Mouse (Mus musculus): ENCODE data around the gene Xndc1. TPM values are rescaled to one million over a fixed set of nuclear protein-coding genes. Genes with fewer than 3 reads are reported as not detected.

Xndc1 gene
- polyA plus RNA-seq, 1 experiment = not detected

DNA sequence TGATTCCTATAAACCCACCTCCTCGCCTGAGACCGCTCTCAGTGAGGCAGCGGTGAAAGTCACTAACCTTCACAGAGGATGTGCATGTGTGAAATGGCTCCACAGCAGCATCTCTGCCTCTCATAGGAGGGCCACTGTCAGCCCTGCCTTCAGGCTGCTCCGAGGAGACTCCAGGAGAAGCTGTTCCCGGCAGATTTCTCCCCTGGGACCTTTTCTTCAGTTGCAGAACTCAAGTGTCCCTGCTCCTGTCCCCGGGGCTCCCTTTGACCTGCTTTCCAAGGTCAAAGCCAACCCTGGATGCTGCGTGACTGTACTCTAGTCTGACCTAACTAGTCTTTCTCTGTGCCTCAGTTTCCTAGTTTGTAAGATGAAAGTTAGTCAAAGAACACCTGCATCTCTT, 43.9 kb downstream of the Xndc1 start, which contains the start of gene Art5:
Gene Art5 (minus strand): TSS at position 319 of the 400 bp plus-strand sequence.
- Histone ChIP-seq H3K4me3 (ENCODE audit: insufficient read depth, low read depth, low read length) (no peak within 1 kb of the TSS), H3K4me1 (ENCODE audit: control insufficient read depth, insufficient read depth, low read length) (peaks cover 10% of the 10 kb centered on the region), H3K27ac (ENCODE audit: insufficient read depth, low read depth, low read length) (no peak within 1 kb of the TSS)
- TF ChIP-seq POLR2A (IDR thresholded peaks at IDR 0.05; ENCODE audit: insufficient read depth, low read depth, low read length) = no peak
- no peak for TF ChIP-seq CTCF (IDR thresholded peaks at IDR 0.05; ENCODE audit: insufficient read depth, low read depth, low read length)
- WGBS = 86% methylated on average over 7 of the region's 7 CpGs

DNA sequence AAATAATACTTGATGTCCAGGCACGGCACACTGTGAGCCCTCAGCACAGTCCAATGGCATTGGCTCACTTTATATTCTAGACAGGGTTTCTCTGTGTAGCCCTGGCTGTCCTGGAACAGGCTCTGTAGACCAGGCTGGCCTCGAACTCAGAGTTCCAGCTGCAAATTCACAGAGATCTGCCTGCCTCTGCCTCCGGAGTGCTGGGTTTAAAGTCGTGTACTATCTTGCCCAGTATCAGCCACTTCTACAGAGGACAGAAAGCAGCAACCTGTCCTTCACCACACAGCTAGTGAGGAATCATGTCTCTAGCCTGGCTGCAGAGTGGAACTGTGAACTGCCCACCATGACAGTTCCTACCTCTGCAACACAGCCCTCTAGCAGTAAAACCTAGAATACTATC, 44.4 kb downstream of the Xndc1 start:
- Histone ChIP-seq H3K4me3 (ENCODE audit: insufficient read depth, low read depth, low read length) (no peak overlapping the region), H3K4me1 (ENCODE audit: control insufficient read depth, insufficient read depth, low read length) (peaks cover 10% of the 10 kb centered on the region), H3K27ac (ENCODE audit: insufficient read depth, low read depth, low read length) (no peak overlapping the region)
- 89% methylated on average over 4 of the region's 4 CpGs for WGBS
- TF ChIP-seq CTCF (IDR thresholded peaks at IDR 0.05; ENCODE audit: insufficient read depth, low read depth, low read length) = no peak
- no peak for TF ChIP-seq POLR2A (IDR thresholded peaks at IDR 0.05; ENCODE audit: insufficient read depth, low read depth, low read length)

DNA sequence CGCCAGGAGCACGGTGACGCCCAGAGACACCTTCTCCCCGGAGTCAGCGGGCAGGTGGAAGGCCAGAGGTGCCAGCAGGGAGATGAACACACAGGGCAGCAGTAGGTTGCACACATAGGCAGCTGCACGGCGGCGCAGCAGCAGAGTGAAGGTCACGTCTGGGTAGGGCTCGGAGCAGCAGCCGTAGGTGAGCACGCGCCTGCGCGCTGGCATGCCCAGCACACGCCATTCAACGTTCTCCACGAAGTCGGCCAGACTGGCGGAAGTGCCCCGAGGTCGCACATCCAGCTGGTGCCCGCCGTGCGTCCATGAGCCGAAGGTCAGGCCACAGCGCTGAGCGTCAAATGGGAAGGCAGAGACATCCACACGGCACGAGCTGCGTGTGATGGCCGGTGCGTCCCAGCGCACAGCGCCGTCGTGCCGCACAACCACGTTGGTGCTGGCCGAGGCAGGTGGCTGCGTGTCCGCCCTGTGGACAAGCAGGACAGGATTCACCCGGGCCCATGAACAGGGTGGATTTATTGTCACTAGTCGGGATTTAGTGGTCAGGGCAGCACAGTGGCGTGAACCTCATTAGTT, 47.9 kb downstream of the Xndc1 start:
- no peak for TF ChIP-seq CTCF (IDR thresholded peaks at IDR 0.05; ENCODE audit: insufficient read depth, low read depth, low read length)
- no peak for TF ChIP-seq POLR2A (IDR thresholded peaks at IDR 0.05; ENCODE audit: insufficient read depth, low read depth, low read length)
- no peak overlapping the region for H3K4me3 ChIP-seq (ENCODE audit: insufficient read depth, low read depth, low read length)
- peaks cover 13% of the 10 kb centered on the region for H3K4me1 ChIP-seq (ENCODE audit: control insufficient read depth, insufficient read depth, low read length)
- whole genome bisulfite sequencing = 89% methylated on average over 45 of the region's 45 CpGs
- no peak overlapping the region for H3K27ac ChIP-seq (ENCODE audit: insufficient read depth, low read depth, low read length)

DNA sequence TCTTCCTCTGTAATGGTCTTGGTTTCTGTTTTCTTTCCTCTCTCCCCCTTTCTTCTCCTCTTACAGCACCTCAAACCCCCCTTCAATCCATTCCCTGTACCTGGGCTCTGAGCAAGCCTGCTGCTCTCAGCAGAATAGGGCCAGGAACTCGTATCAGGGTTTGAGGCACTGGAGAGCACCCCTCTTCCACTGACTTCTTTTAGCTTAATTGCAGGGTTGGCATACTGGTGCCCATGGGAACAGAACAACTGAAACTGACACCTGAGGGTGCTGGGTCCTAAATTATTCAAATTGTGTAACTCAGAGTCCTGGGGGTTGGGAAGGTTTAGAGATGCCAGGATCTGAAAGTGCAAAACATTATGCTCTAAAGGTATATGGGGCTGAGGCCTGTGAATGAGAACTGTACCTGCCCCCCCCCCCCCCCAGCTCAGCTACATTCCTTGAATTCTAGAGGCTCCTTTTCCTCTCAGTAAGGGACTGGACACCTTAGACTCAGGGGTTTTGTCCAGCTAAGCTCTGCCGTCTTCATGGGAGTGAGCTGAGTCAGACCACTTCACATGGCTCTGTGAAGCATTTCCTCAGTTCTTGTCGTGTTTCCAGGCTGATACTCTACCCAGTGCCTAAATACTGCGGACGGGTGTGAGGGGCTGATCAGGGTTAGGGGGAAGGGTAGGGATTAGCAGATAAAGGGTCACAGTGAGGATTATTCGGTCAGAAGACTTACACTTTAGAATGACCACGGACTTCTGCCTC, 51.4 kb downstream of the Xndc1 start, which contains the start of gene Chrna10:
Gene Chrna10 (minus strand): TSS at position 250 of the 753 bp plus-strand sequence.
- peak within 1 kb of the TSS; percentile 29 for H3K4me3 ChIP-seq (ENCODE audit: insufficient read depth, low read depth, low read length)
- peak within 1 kb of the TSS; percentile 92 for H3K27ac ChIP-seq (ENCODE audit: insufficient read depth, low read depth, low read length)
- peaks cover 13% of the 10 kb centered on the region for H3K4me1 ChIP-seq (ENCODE audit: control insufficient read depth, insufficient read depth, low read length)
- WGBS = 31% methylated on average over 7 of the region's 7 CpGs
- no peak for TF ChIP-seq CTCF (IDR thresholded peaks at IDR 0.05; ENCODE audit: insufficient read depth, low read depth, low read length)
- peak; percentile 13; the same call in 1 of the 2 replicates for TF ChIP-seq POLR2A (IDR thresholded peaks at IDR 0.05; ENCODE audit: insufficient read depth, low read depth, low read length)

DNA sequence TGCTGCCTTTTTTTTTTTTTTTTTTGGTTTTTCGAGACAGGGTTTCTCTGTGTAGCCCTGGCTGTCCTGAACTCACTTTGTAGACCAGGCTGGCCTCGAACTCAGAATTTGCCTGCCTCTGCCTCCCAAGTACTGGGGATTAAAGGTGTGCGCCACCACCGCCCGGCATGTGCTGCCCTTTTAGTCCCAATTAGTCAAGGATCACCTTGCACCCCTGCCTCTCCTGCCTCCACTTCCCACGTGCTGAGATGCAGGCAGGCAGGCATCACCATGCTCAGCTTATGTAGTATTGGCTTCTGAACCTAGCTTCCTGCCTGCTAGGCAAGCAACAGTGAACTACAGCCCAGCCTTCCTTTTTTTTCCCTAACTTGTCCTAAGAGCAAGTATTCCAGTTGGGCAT, 52.1 kb downstream of the Xndc1 start:
- peak overlapping the region; percentile 54 for H3K27ac ChIP-seq (ENCODE audit: insufficient read depth, low read depth, low read length)
- 68% methylated on average over 6 of the region's 6 CpGs for WGBS
- H3K4me3 ChIP-seq (ENCODE audit: insufficient read depth, low read depth, low read length) = no peak overlapping the region
- peaks cover 13% of the 10 kb centered on the region for H3K4me1 ChIP-seq (ENCODE audit: control insufficient read depth, insufficient read depth, low read length)
- TF ChIP-seq CTCF (IDR thresholded peaks at IDR 0.05; ENCODE audit: insufficient read depth, low read depth, low read length) (no peak), POLR2A (IDR thresholded peaks at IDR 0.05; ENCODE audit: insufficient read depth, low read depth, low read length) (no peak)

DNA sequence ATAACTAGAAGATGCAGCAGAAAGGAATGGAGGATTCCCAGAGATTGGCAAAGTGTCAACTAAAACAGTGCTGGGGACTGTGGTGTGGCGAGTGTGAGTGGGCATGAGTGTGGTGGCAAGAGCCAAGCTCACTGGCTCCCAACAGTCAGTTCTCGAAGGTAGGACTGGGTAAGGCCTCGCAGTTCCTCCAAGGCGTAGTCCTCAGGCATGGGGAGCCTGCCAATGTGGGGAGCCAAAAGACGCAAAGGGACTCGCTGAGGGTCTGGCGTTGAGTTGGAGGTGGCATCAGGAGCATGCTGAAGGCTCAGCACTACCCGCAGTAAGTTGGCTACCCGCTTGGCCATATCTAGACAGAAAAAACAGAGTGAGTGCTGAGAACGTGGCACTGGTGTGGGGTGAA, 55.0 kb downstream of the Xndc1 start:
- Histone ChIP-seq H3K27ac (ENCODE audit: insufficient read depth, low read depth, low read length) (no peak overlapping the region), H3K4me1 (ENCODE audit: control insufficient read depth, insufficient read depth, low read length) (peaks cover 10% of the 10 kb centered on the region), H3K4me3 (ENCODE audit: insufficient read depth, low read depth, low read length) (no peak overlapping the region)
- no peak for TF ChIP-seq POLR2A (IDR thresholded peaks at IDR 0.05; ENCODE audit: insufficient read depth, low read depth, low read length)
- 90% methylated on average over 10 of the region's 10 CpGs for WGBS

DNA sequence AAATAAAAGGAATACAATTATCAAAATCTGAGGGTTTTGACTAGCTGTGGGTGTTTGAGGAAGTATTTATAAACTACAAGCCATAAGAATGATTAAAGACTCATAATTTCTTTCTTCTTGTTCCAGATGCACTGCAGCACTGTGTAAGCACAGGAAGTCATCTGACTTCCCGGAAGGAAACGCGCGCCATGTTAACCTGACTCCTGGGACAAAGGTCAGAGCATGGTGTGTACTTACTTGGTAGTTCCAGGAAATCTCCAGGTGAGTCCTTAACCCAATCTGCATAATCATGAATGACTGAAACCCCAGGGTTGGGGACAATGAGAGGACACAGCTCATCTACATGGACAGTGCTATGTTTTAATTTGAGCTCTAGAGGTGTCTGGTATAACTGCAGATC, 67.1 kb downstream of the Xndc1 start:
- 88% methylated on average over 4 of the region's 4 CpGs for WGBS
- H3K27ac ChIP-seq (ENCODE audit: insufficient read depth, low read depth, low read length) = no peak overlapping the region
- H3K4me3 ChIP-seq (ENCODE audit: insufficient read depth, low read depth, low read length) = no peak overlapping the region
- no peak for TF ChIP-seq CTCF (IDR thresholded peaks at IDR 0.05; ENCODE audit: insufficient read depth, low read depth, low read length)
- no peak for TF ChIP-seq POLR2A (IDR thresholded peaks at IDR 0.05; ENCODE audit: insufficient read depth, low read depth, low read length)
- H3K4me1 ChIP-seq (ENCODE audit: control insufficient read depth, insufficient read depth, low read length) = no peaks in the 10 kb centered on the region

Other genes with a start within 250 kb of the Xndc1 start
- gene Phox2a, start 247.2 kb upstream of the Xndc1 start, polyA plus RNA-seq (2012; ENCODE audit: insufficient read depth, insufficient read length, low replicate concordance, missing spikeins) = not detected in 2 replicates
- gene Inppl1, start 227.3 kb upstream of the Xndc1 start, polyA plus RNA-seq (2012; ENCODE audit: insufficient read depth, insufficient read length, low replicate concordance, missing spikeins) = not detected in 2 replicates
- not detected in 2 replicates for gene Folr2, start 208.3 kb upstream of the Xndc1 start, polyA plus RNA-seq (2012; ENCODE audit: insufficient read depth, insufficient read length, low replicate concordance, missing spikeins)
- not detected in 2 replicates for gene Anapc15, start 201.8 kb upstream of the Xndc1 start, polyA plus RNA-seq (2012; ENCODE audit: insufficient read depth, insufficient read length, low replicate concordance, missing spikeins)
- not detected in 2 replicates for gene Folr1, start 194.7 kb upstream of the Xndc1 start, polyA plus RNA-seq (2012; ENCODE audit: insufficient read depth, insufficient read length, low replicate concordance, missing spikeins)
- gene Lamtor1, start 159.6 kb upstream of the Xndc1 start, polyA plus RNA-seq (2012; ENCODE audit: insufficient read depth, insufficient read length, low replicate concordance, missing spikeins) = not detected in 2 replicates
- gene Tomt, start 159.2 kb upstream of the Xndc1 start, polyA plus RNA-seq (2012; ENCODE audit: insufficient read depth, insufficient read length, low replicate concordance, missing spikeins) = not detected in 2 replicates
- not detected in 2 replicates for gene Lrrc51, start 131.6 kb upstream of the Xndc1 start, polyA plus RNA-seq (2012; ENCODE audit: insufficient read depth, insufficient read length, low replicate concordance, missing spikeins)
- 257 TPM in 1 of 2 replicates, not detected in the other for gene Numa1, start 131.4 kb upstream of the Xndc1 start, polyA plus RNA-seq (2012; ENCODE audit: insufficient read depth, insufficient read length, low replicate concordance, missing spikeins)
- gene Il18bp, start 46.8 kb upstream of the Xndc1 start, polyA plus RNA-seq (2012; ENCODE audit: insufficient read depth, insufficient read length, low replicate concordance, missing spikeins) = not detected in 2 replicates
- gene Rnf121, start within 50 bp of the Xndc1 start, polyA plus RNA-seq (2012; ENCODE audit: insufficient read depth, insufficient read length, low replicate concordance, missing spikeins) = not detected in 2 replicates
- not detected in 2 replicates for gene Xntrpc, start 202 bp downstream of the Xndc1 start, polyA plus RNA-seq (2012; ENCODE audit: insufficient read depth, insufficient read length, low replicate concordance, missing spikeins)
- gene Trpc2, start 17.6 kb downstream of the Xndc1 start, polyA plus RNA-seq (2012; ENCODE audit: insufficient read depth, insufficient read length, low replicate concordance, missing spikeins) = not detected in 2 replicates
- gene Art1, start 36.2 kb downstream of the Xndc1 start, polyA plus RNA-seq (2012; ENCODE audit: insufficient read depth, insufficient read length, low replicate concordance, missing spikeins) = not detected in 2 replicates
- gene Art5, start 44.0 kb downstream of the Xndc1 start, polyA plus RNA-seq (2012; ENCODE audit: insufficient read depth, insufficient read length, low replicate concordance, missing spikeins) = not detected in 2 replicates
- gene Chrna10, start 51.3 kb downstream of the Xndc1 start, polyA plus RNA-seq (2012; ENCODE audit: insufficient read depth, insufficient read length, low replicate concordance, missing spikeins) = not detected in 2 replicates
- not detected in 2 replicates for gene Nup98, start 144.7 kb downstream of the Xndc1 start, polyA plus RNA-seq (2012; ENCODE audit: insufficient read depth, insufficient read length, low replicate concordance, missing spikeins)
- gene Pgap2, start 144.7 kb downstream of the Xndc1 start, polyA plus RNA-seq (2012; ENCODE audit: insufficient read depth, insufficient read length, low replicate concordance, missing spikeins) = not detected in 2 replicates
- not detected in 2 replicates for gene Rhog, start 190.5 kb downstream of the Xndc1 start, polyA plus RNA-seq (2012; ENCODE audit: insufficient read depth, insufficient read length, low replicate concordance, missing spikeins)
- gene Stim1, start 202.3 kb downstream of the Xndc1 start, polyA plus RNA-seq (2012; ENCODE audit: insufficient read depth, insufficient read length, low replicate concordance, missing spikeins) = not detected in 2 replicates